28 mouse cellular contexts compared by ENCODE assay signal in genomic region chr2:113438046-113438445, GRCm38 (mm10).
DNase-seq lines count a peak whose midpoint lies in the region; ATAC-seq lines count a peak whose summit lies in the region.
"Had no signal": no experiment of that assay in that cellular context is flagged by ENCODE, and none has a peak within 500 bp of the region (broad histone marks: within the 10 kb centered on the region; RNA-seq: fewer than 3 reads in every experiment).

No protein-coding gene starts in this region.

- no peaks in the 10 kb centered on the region for H3K27me3 ChIP-seq in kidney, embryonic 15.5 days
- H3K27me3 ChIP-seq in limb, embryonic 10.5 days (ENCODE audit: low read depth, poor library complexity, severe bottlenecking), result no peaks in the 10 kb centered on the region
- H3K27me3 ChIP-seq: CH12.LX; embryonic facial prominence, embryonic 13.5 days; forebrain, embryonic 15.5 days; heart, embryonic 13.5 days; hindbrain, embryonic 15.5 days; Patski had no signal

- H3K9me3 ChIP-seq in kidney, embryonic 15.5 days (replicated peaks), result no peaks in the 10 kb centered on the region
- H3K9me3 ChIP-seq in limb, embryonic 10.5 days (replicated peaks), result no peaks in the 10 kb centered on the region
- H3K9me3 ChIP-seq: embryonic facial prominence, embryonic 10.5 days; embryonic facial prominence, embryonic 13.5 days; forebrain, embryonic 12.5 days; forebrain, embryonic 15.5 days; heart, embryonic 10.5 days; heart, embryonic 13.5 days; hindbrain, embryonic 12.5 days; hindbrain, embryonic 15.5 days had no signal

- no peak overlapping the region for H3K27ac ChIP-seq in kidney, embryonic 15.5 days
- no peak overlapping the region for H3K27ac ChIP-seq in limb, embryonic 10.5 days
- H3K27ac ChIP-seq: embryonic facial prominence, embryonic 10.5 days; embryonic facial prominence, embryonic 13.5 days; forebrain, embryonic 12.5 days; forebrain, embryonic 15.5 days; heart, adult 2 months; heart, embryonic 10.5 days; heart, embryonic 13.5 days; hindbrain, embryonic 12.5 days; hindbrain, embryonic 15.5 days had no signal

- H3K9ac ChIP-seq in kidney, embryonic 15.5 days, result no peak overlapping the region
- H3K9ac ChIP-seq: embryonic facial prominence, embryonic 13.5 days; forebrain, embryonic 12.5 days; forebrain, embryonic 15.5 days; heart, embryonic 13.5 days; hindbrain, embryonic 12.5 days; hindbrain, embryonic 15.5 days had no signal

- no peak overlapping the region for H3K4me3 ChIP-seq in kidney, embryonic 15.5 days (replicated peaks)
- H3K4me3 ChIP-seq in limb, embryonic 10.5 days, result no peak overlapping the region
- H3K4me3 ChIP-seq: embryonic facial prominence, embryonic 10.5 days; embryonic facial prominence, embryonic 13.5 days; erythroblast, embryonic 14.5 days; forebrain, embryonic 12.5 days; forebrain, embryonic 15.5 days; heart, adult 2 months; heart, embryonic 10.5 days; heart, embryonic 13.5 days; hindbrain, embryonic 12.5 days; hindbrain, embryonic 15.5 days had no signal

- peaks cover 25% of the 10 kb centered on the region for H3K4me1 ChIP-seq in kidney, embryonic 15.5 days
- peaks cover 28% of the 10 kb centered on the region for H3K4me1 ChIP-seq in limb, embryonic 10.5 days
- H3K4me1 ChIP-seq: hindbrain, embryonic 15.5 days had no signal

- peak; percentile 35 for DNase-seq in kidney, adult 18-20 months
- DNase-seq in kidney, adult 9 months, result peak; percentile 83
- peak; percentile 51 for DNase-seq in kidney, postnatal 14 days
- DNase-seq in cerebellum, postnatal 36 days, result no peak
- DNase-seq in embryo, embryonic 11 days, result no peak
- DNase-seq in limb, embryonic 10.5 days (ENCODE audit: low spot score), result no peak
- DNase-seq: adrenal gland, postnatal 10 days; adrenal gland, postnatal 36 days; B cell, adult 2 months; cerebellum, adult 18-20 months; cerebellum, adult 9-10 months; cerebellum, postnatal 14 days; gastrocnemius, postnatal 10 days; gastrocnemius, postnatal 36 days; heart, adult 2 months had no signal

- no peaks in the 10 kb centered on the region for H3K36me3 ChIP-seq in kidney, embryonic 15.5 days
- no peaks in the 10 kb centered on the region for H3K36me3 ChIP-seq in limb, embryonic 10.5 days
- H3K36me3 ChIP-seq: embryonic facial prominence, embryonic 10.5 days; embryonic facial prominence, embryonic 13.5 days; forebrain, embryonic 12.5 days; forebrain, embryonic 15.5 days; G1E; heart, embryonic 10.5 days; heart, embryonic 13.5 days; hindbrain, embryonic 12.5 days; hindbrain, embryonic 15.5 days had no signal

- no peak overlapping the region for H3K4me2 ChIP-seq in kidney, embryonic 15.5 days
- H3K4me2 ChIP-seq: embryonic facial prominence, embryonic 13.5 days; forebrain, embryonic 12.5 days; forebrain, embryonic 15.5 days; heart, embryonic 13.5 days; hindbrain, embryonic 12.5 days; hindbrain, embryonic 15.5 days had no signal

- no peak for ATAC-seq in kidney, embryonic 15.5 days (replicated peaks; ENCODE audit: low FRiP score)
- ATAC-seq: forebrain, embryonic 15.5 days; Patski had no signal

- WGBS in kidney, embryonic 15.5 days, result 74% methylated on average over 6 of the region's 6 CpGs
- 89% methylated on average over 6 of the region's 6 CpGs for WGBS in limb, embryonic 10.5 days

Comparison
In these comparisons a context has a peak if more than half of its experiments do, and no peak if none do; other contexts are left out.
1. DNase-seq: peak in kidney, adult 18-20 months (single experiment), kidney, adult 9 months (single experiment) and kidney, postnatal 14 days (single experiment); none in cerebellum, postnatal 36 days (0 of 2), embryo, embryonic 11 days (single experiment) and limb, embryonic 10.5 days (single experiment).